Mouse (Mus musculus) ES-Bruce4 (cell line): ENCODE data around the gene Dusp14.

ENCODE experiments used
- CTCF ChIP-seq: IDR thresholded peaks from one replicate; pipeline ENCODE4 v1.8.1; 2011; ENCODE audit warnings: low read depth, low read length
- EP300 ChIP-seq: IDR thresholded peaks from 2 replicates; pipeline ENCODE4 v1.6.1; 2011; ENCODE audit warnings: low read depth, low read length; ENCODE audit not compliant: insufficient read depth
- POLR2A ChIP-seq: IDR thresholded peaks from one replicate; pipeline ENCODE4 v1.8.1; 2011; ENCODE audit warnings: low read length; ENCODE audit not compliant: insufficient read depth

DNA sequence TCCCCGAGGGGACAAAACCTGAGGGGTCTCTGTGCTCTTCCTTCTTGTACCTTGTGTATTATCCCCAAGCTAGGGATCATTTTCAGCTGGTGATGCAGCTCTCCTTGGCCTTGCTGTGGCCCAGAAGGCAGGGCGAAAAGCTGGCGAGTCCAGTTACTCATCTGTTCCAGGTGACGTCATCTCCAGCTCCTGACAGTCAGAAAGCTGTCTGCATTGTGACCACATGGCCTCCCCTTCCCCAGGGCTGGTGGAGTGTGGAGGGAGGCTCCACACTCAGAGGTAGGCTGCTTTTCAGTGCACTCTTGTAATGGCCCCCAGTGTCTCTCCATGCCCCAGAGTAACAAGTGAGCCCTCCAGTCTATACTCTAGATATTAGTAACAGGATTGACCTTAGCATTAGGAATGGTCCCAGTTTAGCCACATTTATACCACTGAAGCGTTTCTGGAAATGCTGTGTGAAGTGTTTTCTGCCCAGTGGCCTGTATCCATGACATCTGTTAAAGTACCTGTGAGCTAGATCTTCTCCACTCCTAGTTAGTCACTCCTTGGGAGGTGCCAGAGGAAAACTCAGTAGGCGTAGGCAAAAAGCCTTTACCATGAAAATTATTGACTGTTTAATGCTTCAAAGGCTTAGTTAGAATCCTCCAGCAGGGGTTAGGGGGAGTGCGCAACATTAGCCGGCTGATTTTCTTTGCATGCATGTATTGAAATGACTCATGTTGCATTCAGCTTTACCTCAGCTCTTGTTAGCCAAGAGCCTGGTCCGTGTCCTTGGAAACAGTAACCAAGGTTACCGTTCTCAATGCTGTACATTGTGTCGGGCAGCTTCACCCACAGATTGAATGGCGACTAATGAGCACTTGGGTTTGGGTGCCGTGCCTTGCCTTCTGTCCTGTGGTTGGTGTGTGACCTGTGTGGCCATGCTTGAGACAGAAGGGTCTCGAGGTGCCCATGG, 26.0 kb downstream of the Dusp14 start:
- TF ChIP-seq CTCF (no peak), POLR2A (no peak), EP300 (no peak)
